Mouse (Mus musculus) liver, embryonic 14.5 days (tissue): ENCODE results near the gene Gm10663. TPM values are rescaled to one million over a fixed set of nuclear protein-coding genes. Genes with fewer than 3 reads are reported as not detected.

Experiments
- ATAC-seq: fragments of 200-750 bp; cut with Nextera tagmentation; 2 replicates; pipeline ENCODE4 v1.8.0; 2017; ENCODE audit warnings: moderate number of reproducible peaks, mild to moderate bottlenecking, moderate library complexity; ENCODE audit not compliant: insufficient read depth
- DNase-seq, 3 experiments: peaks; one replicate each; pipeline ENCODE4 v3.0.0-alpha.2; 2012 to 2013; ENCODE audit warnings: low read depth in 3 of 3, low spot score in 3 of 3
- H3K27ac ChIP-seq: fragments of 300-500 bp; sonication (generic); 2 replicates; pipeline ENCODE4 v1.5.1; 2014; ENCODE audit warnings: moderate library complexity, mild to moderate bottlenecking, control low read depth, inconsistent platforms
- H3K27me3 ChIP-seq: fragments of 300-500 bp; sonication (generic); 2 replicates; pipeline ENCODE4 v1.6.1; 2014; ENCODE audit warnings: mild to moderate bottlenecking, low read length, moderate library complexity; ENCODE audit not compliant: control insufficient read depth, insufficient read depth
- H3K36me3 ChIP-seq: fragments of 300-500 bp; sonication (generic); replicated peaks from 2 replicates; pipeline ENCODE4 v1.6.1; 2014; ENCODE audit warnings: low read depth; ENCODE audit not compliant: control insufficient read depth, insufficient read depth
- H3K4me1 ChIP-seq, 2 experiments: fragments of 200-500 bp in 1 of 2; fragments of 300-500 bp in 1 of 2; sonication (generic) in 1 of 2; replicated peaks; 2 replicates each; pipeline ENCODE4 v1.6.1; 2012 to 2014; ENCODE audit warnings: antibody characterized with exemption in 1 of 2, inconsistent platforms in 1 of 2, low read length in 1 of 2; ENCODE audit not compliant: control insufficient read depth in 2 of 2, insufficient read depth in 2 of 2
- H3K4me2 ChIP-seq: fragments of 300-500 bp; sonication (generic); 2 replicates; pipeline ENCODE4 v1.6.1; 2014; ENCODE audit warnings: low read depth, mild to moderate bottlenecking, control low read depth, moderate library complexity
- H3K4me3 ChIP-seq, 2 experiments: fragments of 200-500 bp in 1 of 2; fragments of 300-500 bp in 1 of 2; sonication (generic) in 1 of 2; 2 replicates each; pipeline ENCODE4 v1.5.1; 2012 to 2014; ENCODE audit warnings: low read depth in 2 of 2, low read length in 2 of 2, mild to moderate bottlenecking in 2 of 2, control low read depth in 1 of 2, inconsistent platforms in 1 of 2, moderate library complexity in 1 of 2; ENCODE audit not compliant: insufficient read depth in 1 of 2
- H3K9ac ChIP-seq: fragments of 300-500 bp; sonication (generic); replicated peaks from 2 replicates; pipeline ENCODE4 v1.6.1; 2014; ENCODE audit warnings: mild to moderate bottlenecking, control low read depth, moderate library complexity
- H3K9me3 ChIP-seq: fragments of 300-500 bp; sonication (generic); 2 replicates; pipeline ENCODE4 v1.6.1; 2016; ENCODE audit warnings: low read length, mixed read lengths; ENCODE audit not compliant: control insufficient read depth
- CTCF ChIP-seq: IDR thresholded peaks from 2 replicates; pipeline ENCODE4 v1.5.1; 2016; ENCODE audit warnings: antibody characterized with exemption, low read depth, control low read depth
- EP300 ChIP-seq: IDR thresholded peaks from 2 replicates; pipeline ENCODE4 v1.6.1; 2016; ENCODE audit warnings: antibody characterized with exemption, low read depth
- WGBS: fragments of 180-500 bp; shearing (Covaris S2); extraction: QIAGEN DNeasy Blood & Tissue Kit; methylation state at CpG from one replicate; pipeline ENCODE4 v1.1.7; 2014; ENCODE audit not compliant: insufficient replicate concordance; 5-methylcytosine and 5-hydroxymethylcytosine counted together
- polyA plus RNA-seq, 2 experiments: library from polyadenylated mRNA; depleted of rRNA in 1 of 2; stranded (reverse) in 1 of 2; unstranded in 1 of 2; fragments of >200 nt; fragmentation: Nextera tagmentation in 1 of 2; extraction: Ambion mirVana in 1 of 2; gene quantifications; 2 replicates each; pipeline versions ENCODE4 v1.2.1 to v1.2.3; 2012 to 2014

The Gm10663 gene
- polyA plus RNA-seq, 2 experiments, result not detected

- no peak for TF ChIP-seq EP300
- WGBS, result 63% methylated on average over 7 of the region's 7 CpGs
- H3K9me3 ChIP-seq, result no peaks in the 10 kb centered on the region
- no peak overlapping the region for H3K4me2 ChIP-seq
- H3K27me3 ChIP-seq, result no peaks in the 10 kb centered on the region
- ATAC-seq, result no peak
- H3K9ac ChIP-seq, result no peak overlapping the region
- no peak overlapping the region for H3K4me3 ChIP-seq
- no peak overlapping the region for H3K27ac ChIP-seq
- no peaks in the 10 kb centered on the region for H3K4me1 ChIP-seq
- no peaks in the 10 kb centered on the region for H3K36me3 ChIP-seq
- DNase-seq, result no peak
Observed at GRCm38 (mm10) chr8:65089781-65090180, 14.9 kb downstream of the Gm10663 start.

GRCm38 (mm10) chr8:65097760-65098415 lies 23.1 kb downstream of the Gm10663 start:
- no peaks in the 10 kb centered on the region for H3K27me3 ChIP-seq
- H3K9ac ChIP-seq, result no peak overlapping the region
- 56% methylated on average over 7 of the region's 7 CpGs for WGBS
- ATAC-seq (no peak), DNase-seq (no peak)
- H3K4me3 ChIP-seq, result no peak overlapping the region
- TF ChIP-seq CTCF (no peak), EP300 (no peak)
- no peaks in the 10 kb centered on the region for H3K36me3 ChIP-seq
- H3K4me2 ChIP-seq, result no peak overlapping the region
- no peaks in the 10 kb centered on the region for H3K4me1 ChIP-seq
- H3K9me3 ChIP-seq, result no peaks in the 10 kb centered on the region
- no peak overlapping the region for H3K27ac ChIP-seq

GRCm38 (mm10) chr8:65099735-65100134 lies 24.9 kb downstream of the Gm10663 start:
- no peaks in the 10 kb centered on the region for H3K36me3 ChIP-seq
- ATAC-seq (no peak), DNase-seq (no peak)
- WGBS, result 43% methylated on average over 3 of the region's 3 CpGs
- H3K9ac ChIP-seq, result no peak overlapping the region
- H3K27me3 ChIP-seq, result no peaks in the 10 kb centered on the region
- no peak overlapping the region for H3K27ac ChIP-seq
- TF ChIP-seq CTCF, result no peak
- no peak for TF ChIP-seq EP300
- no peaks in the 10 kb centered on the region for H3K9me3 ChIP-seq
- no peak overlapping the region for H3K4me2 ChIP-seq
- H3K4me1 ChIP-seq, result no peaks in the 10 kb centered on the region
- no peak overlapping the region for H3K4me3 ChIP-seq

DNA sequence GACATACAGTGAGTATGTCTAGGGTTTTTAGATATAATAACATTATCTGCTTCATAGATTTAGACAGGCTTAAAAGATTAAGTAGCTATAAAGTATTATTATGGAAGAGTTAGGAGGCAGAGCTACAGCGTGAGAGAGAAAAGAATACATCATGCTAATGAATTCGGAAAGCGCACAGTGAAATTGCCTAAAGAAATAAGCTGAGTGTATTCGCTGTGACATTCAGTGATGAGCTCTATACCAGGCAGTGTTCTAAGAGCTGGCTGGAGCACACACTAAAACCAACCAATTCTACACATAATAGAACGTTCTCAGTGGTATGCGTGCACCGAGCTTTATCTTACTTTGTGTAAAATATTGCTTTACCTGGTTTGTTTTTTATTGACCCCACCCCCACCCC lies 28.8 kb downstream of the Gm10663 start:
- DNase-seq (no peak), ATAC-seq (no peak)
- no peaks in the 10 kb centered on the region for H3K36me3 ChIP-seq
- H3K27ac ChIP-seq, result no peak overlapping the region
- TF ChIP-seq CTCF (no peak), EP300 (no peak)
- H3K9ac ChIP-seq, result no peak overlapping the region
- H3K4me2 ChIP-seq, result no peak overlapping the region
- no peaks in the 10 kb centered on the region for H3K9me3 ChIP-seq
- no peaks in the 10 kb centered on the region for H3K4me1 ChIP-seq
- H3K4me3 ChIP-seq, result no peak overlapping the region
- WGBS, result 64% methylated on average over 7 of the region's 7 CpGs
- H3K27me3 ChIP-seq, result no peaks in the 10 kb centered on the region

DNA sequence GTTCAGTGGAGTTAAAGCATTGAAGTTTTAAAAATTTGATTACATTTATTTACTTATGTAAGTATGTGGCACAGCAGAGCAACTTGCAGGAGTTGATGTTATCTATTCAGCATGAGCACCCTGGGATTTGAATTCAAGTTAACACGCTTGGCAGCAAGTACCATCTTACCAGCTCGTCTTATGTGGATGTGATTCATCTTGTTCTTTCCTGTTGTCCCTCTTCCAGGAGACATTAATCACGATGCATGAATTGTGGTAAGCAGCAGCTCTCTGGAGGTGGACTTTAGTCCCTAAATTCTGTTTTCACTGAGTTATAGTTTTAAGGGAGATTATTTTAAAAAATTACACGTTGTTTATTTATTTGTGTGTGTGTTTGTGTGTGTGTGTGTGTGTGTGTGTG lies 29.2 kb downstream of the Gm10663 start:
- TF ChIP-seq EP300 (no peak), CTCF (no peak)
- DNase-seq, result no peak
- 41% methylated on average over 4 of the region's 4 CpGs for WGBS

More for the DNA sequence above, 29.2 kb downstream of the Gm10663 start:
- Histone ChIP-seq H3K9me3 (no peaks in the 10 kb centered on the region), H3K36me3 (no peaks in the 10 kb centered on the region), H3K4me3 (no peak overlapping the region), H3K4me1 (no peaks in the 10 kb centered on the region), H3K4me2 (no peak overlapping the region), H3K9ac (no peak overlapping the region), H3K27me3 (no peaks in the 10 kb centered on the region), H3K27ac (no peak overlapping the region)
- no peak for ATAC-seq
